Mouse (Mus musculus) right cerebral cortex, postnatal 4 days (tissue): ENCODE measurements around the gene Ddx18.

Experiments used
- DNase-seq: peaks from one replicate; pipeline ENCODE4 v3.0.0-alpha.2; 2022

Ddx18 gene

GRCm38 (mm10) chr1:121567521-121568489 is at the start of gene Ddx18:
Gene Ddx18 (minus strand): TSS chr1:121567989.
- peak; percentile 100 for DNase-seq

DNA sequence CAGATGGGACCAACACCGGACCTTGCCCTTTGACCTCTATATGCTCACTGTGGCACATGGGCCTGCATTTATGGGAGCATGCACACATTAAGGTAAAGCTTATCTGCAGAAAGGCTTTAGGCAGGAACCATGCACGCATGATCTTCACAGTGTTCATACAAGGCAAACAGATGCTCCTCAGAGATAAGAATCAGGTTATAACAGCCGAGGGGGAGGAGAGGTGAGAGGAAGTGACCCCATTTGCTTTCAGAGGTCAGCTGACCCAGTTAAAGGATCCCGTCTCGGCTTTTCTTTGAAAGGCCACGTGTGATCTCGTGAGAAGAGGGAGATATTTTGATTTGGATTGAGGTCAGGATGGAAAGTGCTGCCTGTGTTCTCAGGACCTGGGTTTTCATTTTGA is 40.2 kb upstream of the Ddx18 start:
- DNase-seq = no peak

DNA sequence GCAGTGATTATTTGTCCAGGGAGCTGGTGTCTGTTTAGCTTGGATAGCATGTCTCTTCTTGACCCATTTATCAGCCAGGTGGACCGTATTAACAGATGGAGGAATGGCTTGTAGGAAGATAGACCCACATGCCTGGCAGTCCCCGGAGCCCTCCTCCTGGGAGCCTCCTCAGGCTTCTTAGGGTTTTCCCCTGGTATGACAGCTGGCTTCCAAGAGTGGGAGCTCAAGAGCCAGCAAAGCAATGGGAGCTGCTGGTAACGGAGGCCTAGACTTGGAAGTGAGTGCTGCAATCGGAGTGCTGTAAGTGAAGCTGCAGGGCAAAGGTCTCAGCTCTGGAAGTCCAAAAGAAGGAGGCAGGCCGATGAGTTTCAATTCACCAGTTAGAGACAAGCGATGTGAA is 37.3 kb upstream of the Ddx18 start:
- DNase-seq = peak; percentile 11

DNA sequence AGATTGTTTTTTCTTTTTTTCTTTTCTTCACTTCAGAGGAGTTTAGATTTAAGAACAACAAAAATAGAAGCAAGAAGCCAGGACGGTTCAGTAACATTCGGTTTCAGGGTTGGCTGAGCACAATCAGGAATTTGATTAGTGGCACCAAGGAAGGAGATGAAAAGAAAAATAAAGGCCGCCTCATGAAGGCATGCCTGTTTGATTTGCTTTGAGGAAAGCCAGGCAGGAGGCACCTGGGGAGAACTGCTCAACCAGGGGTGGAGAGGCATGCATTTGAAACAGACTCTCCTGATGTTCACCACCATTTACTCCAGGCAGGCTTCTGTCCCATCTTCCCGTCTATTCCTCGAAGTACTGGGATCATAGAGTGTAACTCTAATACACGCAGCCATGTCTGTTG is 34.1 kb upstream of the Ddx18 start:
- no peak for DNase-seq

DNA sequence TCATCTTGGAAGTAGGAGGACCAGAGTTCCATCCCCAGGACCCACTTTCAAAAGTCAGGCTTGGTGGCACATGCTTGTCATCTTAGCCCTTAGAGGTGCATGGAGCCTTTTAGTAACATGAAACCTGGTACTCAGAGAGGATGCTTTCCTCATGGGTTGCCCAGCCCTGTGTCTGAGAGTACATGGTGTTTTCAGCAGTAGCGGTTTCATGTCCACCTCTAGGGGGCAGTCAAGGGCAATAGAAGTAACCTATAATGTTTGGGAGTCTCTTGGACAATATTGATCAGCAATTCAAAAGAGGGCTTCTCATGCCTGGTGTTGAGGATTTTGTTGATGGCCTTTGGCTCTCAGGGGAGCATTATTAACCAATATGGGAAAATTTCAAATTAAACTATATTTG is 33.3 kb upstream of the Ddx18 start:
- DNase-seq = peak; percentile 11

DNA sequence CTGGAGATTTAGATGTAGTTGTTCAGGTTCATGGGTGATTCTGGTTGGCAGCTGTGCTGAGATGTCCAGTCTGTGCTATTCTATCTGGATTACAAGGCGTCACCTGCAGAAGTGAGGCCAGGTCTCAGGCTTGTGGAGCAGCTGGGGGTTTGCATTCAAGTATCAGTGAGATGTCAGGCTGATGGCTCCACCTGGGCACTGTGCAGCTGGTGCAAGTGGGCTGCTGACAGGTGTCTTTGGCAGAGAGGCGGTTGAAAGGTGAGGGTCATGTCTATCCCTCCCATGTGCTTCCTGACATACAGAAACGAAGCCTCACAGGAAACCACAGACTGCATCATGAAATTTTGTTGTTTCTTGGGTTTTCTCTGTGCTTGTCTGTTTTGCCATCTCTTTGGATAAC is 30.6 kb upstream of the Ddx18 start:
- DNase-seq = no peak

GRCm38 (mm10) chr1:121596951-121597625 is 29.3 kb upstream of the Ddx18 start:
- no peak for DNase-seq

- DNase-seq = no peak
These were observed 17.0 kb upstream of the Ddx18 start for GRCm38 (mm10) chr1:121584838-121585237.

- no peak for DNase-seq
These were observed 13.5 kb upstream of the Ddx18 start for GRCm38 (mm10) chr1:121581133-121581855.

GRCm38 (mm10) chr1:121577491-121577890 is 9.7 kb upstream of the Ddx18 start:
- DNase-seq = no peak

DNA sequence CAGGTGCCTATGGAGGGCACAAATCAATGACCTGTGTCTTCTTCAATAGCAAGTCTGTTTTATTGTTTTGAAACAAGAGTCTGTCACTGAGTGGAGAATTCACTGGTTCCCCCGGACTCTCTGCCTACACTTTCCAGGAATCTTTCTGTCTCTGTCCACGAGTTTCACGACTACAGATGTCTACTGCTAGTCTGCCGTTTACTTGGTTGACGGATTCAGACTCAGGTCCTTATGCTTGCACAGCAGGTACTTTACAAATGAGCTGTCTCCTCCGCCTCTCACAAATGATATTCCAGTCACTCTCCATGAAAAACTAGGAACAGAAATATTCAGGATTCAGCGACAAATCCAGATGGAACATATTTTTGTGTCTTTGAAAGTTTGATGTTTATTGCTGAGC is 2.7 kb upstream of the Ddx18 start:
- no peak for DNase-seq

- no peak for DNase-seq
These were observed 9.9 kb downstream of the Ddx18 start for GRCm38 (mm10) chr1:121557861-121558260.

DNA sequence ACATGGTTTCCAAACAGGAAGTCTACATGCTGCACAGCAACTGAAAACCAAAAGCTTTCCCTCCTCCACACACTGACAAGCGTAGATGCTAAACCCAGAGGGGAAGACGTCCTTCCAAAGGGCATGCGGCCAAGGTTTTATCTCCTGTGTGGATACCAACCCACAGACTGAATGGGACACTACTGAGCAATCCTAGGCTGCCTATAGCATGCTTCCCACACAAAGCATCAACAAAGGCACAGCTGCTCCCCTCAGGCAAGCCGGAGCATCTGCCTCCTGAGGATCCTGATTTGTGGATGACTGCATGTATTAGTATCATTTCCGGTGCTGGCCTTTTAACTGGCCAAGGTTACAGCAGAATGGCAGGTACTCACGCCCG is 16.3 kb downstream of the Ddx18 start:
- DNase-seq = no peak

DNA sequence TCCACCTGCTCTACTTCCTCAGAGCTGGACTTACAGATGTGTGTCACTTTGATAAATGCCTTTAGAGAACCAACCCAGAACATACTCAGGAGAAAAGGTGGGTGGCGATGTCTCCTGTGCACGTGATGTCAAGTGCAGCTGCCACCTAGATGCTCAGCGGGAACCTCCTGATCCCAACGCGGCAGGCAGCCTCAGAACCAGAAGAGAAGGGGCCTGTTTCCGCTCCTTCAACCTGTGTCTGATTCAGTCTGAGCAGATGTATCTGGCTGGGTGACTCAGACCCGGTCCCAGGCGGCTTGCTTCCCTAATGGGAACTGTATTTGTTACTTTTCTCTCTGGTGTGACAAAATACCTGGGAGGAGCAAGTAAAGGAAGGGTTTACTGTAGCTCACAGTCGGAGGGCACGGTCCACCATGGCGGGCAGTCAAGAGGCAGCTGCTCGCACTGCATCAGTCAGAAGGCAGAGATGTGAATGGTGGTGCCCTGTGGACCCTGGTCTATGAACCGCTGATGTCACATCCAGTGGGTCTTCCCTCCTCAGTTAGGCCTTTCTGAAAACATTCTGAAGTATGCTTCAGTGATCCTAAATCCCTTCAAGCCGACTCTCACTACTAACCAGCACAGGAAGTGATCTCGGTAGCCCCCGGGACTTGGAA is 16.9 kb downstream of the Ddx18 start:
- no peak for DNase-seq

GRCm38 (mm10) chr1:121549456-121549855 is 18.3 kb downstream of the Ddx18 start:
- no peak for DNase-seq

- no peak for DNase-seq
These were observed 19.1 kb downstream of the Ddx18 start for GRCm38 (mm10) chr1:121548667-121549066.

DNA sequence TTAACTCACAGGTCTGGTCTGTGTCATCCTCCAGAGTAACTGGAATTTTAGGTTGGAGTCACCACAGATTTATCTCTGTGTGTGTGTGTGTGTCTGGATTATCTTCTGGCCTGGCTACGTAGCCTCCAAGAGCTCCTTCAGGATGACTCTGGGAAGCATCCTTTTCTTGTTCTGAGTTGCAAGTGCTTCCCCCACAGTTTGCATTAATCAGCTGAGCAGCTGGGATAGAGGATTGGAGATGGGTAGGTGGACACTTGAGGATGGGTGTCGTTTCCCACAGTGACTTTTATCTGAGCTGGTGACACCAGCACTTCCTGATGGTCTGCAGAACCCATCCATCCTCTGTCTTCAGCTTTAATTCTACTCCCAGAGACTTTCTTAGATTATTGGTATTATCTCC is 20.9 kb downstream of the Ddx18 start:
- DNase-seq = no peak

GRCm38 (mm10) chr1:121540361-121540760 is 27.4 kb downstream of the Ddx18 start:
- DNase-seq = no peak

GRCm38 (mm10) chr1:121531439-121531838 is 36.4 kb downstream of the Ddx18 start:
- DNase-seq = no peak

DNA sequence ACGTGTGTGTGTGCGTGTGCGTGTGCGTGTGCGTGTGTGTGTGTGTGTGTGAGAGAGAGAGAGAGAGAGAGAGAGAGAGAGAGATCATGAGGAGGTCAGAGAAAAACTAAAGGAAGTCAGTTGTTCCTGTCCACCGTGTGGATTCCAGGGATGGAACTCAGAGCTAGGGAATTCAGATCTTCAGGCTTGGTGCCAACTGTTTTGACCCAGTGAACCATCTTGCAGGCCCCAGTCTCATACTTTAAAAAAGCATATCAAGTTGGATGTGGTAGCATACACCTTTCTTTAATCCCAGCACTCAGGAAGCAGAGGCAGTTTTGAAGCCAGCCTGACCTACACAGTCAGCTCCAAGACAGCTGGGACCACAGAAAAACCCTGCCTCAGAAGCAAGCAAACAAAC is 38.5 kb downstream of the Ddx18 start:
- no peak for DNase-seq

DNA sequence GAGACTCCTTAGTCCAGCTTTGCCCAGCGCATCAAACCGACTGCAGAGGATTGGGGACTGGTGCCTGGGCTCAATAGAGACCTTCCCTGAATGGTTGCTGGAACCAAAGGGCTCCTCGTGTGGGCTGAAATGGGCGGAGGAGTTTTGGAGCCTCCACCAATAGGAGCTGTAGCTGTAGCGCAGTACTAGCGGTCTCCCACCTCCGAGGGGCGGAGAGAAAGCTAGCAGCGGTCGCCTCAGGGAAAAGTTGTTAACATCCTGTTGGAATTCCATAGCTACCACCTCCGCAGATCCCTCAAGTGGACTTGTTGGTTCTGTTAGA is 39.4 kb downstream of the Ddx18 start, which contains the start of gene Htr5b:
Htr5b (minus strand) TSS at position 67 of the 322 bp plus-strand sequence.
- DNase-seq = peak; percentile 33

DNA sequence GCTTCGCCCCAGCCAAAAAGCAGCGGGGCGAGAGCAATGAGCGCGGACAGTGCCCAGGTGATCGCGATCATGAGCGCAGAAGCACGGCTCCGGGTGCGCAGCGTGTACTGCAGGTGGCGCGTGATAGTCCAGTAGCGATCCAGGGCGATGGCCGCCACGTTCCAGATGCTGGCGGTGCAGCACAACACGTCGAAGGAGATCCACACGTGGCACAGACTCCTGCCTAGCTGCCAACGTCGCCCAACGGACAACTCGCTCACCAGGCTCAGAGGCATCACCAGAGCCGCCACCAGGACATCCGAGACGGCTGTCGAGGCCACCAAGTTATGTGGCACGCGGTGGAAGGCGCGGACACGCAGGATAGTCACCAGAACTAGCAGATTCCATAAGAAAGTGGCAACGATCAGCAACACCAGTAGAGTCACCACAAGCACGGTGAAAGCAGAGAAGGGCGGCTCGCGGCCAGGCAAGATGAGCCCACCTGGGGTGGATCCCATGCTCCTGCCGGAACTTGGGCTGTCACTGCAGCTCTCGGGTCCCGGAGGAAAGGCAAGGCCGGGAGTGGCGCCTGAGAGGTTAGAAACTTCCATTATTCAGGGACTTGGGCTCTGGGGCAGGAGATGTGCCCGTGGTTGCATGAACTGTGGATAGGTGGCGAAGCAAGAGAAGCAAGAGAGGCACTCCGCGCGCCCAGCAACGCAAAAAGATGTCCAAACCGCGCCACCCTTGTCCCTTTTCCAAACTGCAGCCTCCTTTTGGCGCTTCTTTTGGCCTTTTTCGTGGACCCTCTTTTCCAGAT is 40.0 kb downstream of the Ddx18 start:
- peak; percentile 10 for DNase-seq
